Mouse (Mus musculus) cerebellum, adult 2 months (tissue): ENCODE measurements around the gene Dmpk.

Experiments
- CTCF ChIP-seq: fragments of 200-500 bp; IDR thresholded peaks from 2 replicates; pipeline ENCODE4 v1.5.1; 2011; ENCODE audit warnings: low read depth, mild to moderate bottlenecking, control low read depth, low read length, moderate library complexity, borderline replicate concordance; ENCODE audit not compliant: insufficient read depth
- POLR2A ChIP-seq: fragments of 200-500 bp; IDR thresholded peaks from 2 replicates; pipeline ENCODE4 v1.6.1; 2011; ENCODE audit warnings: low read length, control low read depth, borderline replicate concordance; ENCODE audit not compliant: insufficient read depth

DNA sequence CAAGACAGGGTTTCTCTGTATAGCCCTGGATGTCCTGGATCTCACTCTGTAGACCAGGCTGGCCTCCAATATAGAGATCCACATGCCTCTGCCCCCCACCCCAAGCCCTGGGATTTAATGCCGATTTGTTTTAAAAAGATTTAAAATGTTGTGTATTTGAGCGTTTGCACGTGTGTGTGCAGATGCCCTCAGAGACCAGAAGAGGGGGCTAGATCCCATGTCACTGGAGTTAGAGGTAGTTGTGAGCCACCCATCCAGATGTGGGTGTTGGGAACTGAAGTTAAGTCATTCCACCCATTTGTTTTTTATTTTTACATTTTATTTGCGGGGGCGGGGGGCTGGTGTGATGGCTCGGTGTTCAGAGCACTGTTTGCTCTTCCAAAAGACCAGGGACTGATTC, 9.2 kb upstream of the Dmpk start:
- TF ChIP-seq CTCF (no peak), POLR2A (no peak)
